Mouse (Mus musculus): ENCODE results near the gene Lif. TPM values are rescaled to one million over a fixed set of nuclear protein-coding genes. Genes with fewer than 3 reads are reported as not detected.

The Lif gene
- polyA plus RNA-seq, 1 experiment: 2.2 TPM

DNA sequence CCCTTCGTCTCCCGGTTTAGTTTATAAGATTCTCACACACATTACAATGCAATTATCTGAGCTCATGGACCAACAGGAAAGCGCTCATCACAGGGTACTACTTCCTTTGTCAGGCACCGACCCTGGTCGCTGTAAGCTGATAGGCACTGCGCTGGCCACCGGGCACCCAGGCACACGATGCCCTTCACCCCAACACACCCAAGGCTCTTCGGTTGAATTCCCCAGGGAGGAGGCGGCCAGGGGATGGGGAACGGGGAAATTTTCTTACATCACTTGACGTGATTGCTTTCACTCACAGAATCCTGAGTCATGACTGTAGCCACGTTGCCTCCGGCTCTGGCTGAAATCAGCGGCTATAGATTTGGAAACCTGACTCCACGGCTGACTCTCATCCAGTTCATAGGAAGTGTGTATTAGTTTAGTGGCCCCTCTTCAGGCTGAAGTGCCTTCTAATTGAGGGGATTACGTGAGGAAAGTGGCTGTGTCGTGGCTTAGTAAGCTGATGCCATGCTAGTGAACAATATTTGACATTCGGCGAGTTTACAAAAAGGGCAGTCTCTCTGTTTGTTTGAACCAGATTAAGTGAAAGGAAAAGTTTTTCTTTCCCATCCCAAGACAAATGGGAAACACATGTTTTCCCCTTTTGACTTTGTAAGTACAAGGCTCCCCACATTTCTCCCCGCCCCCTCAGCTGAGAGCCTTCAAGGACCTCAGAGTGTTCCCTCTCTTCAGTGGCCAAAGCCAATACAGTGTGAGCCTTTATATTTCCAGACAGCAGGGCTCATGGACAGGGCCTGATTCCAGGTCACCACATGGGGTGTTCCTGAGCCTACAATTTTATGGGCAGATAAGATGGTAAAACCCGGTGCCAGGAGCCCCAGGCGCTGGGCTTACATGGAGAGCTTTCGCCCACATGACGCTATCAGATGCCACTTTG, 51.4 kb downstream of the Lif start:
- no peak overlapping the region for H3K27ac ChIP-seq (ENCODE audit: control insufficient read depth, insufficient read depth, low read length)
- DNase-seq: no peak

DNA sequence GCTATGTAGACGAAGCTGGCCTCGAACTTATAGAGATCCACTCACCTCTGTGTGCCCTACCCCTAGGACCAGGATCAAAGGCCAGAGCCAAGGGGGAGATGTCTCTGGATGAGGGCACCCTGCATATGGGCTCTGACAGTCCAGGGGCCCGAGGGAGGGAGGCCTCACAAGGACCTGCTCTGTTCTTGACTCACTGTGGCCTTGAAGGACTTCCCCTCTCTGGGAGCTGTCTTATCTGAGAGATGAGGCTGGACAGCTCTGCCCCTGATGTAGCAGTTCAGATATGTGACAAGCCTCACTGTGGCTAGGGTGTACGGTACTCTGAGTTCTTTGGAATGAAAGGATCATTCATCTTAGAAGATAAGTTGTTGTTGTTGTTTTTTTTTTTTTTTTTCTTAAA, 52.3 kb downstream of the Lif start:
- no peak for TF ChIP-seq CTCF (IDR thresholded peaks at IDR 0.05; ENCODE audit: borderline replicate concordance, control insufficient read depth, extremely low read depth, insufficient read depth, low read length, poor library complexity)
- TF ChIP-seq POLR2A (IDR thresholded peaks at IDR 0.05; ENCODE audit: control insufficient read depth, extremely low read depth, insufficient read depth, low read length, poor library complexity): no peak
- DNase-seq: no peak
- no peaks in the 10 kb centered on the region for H3K27me3 ChIP-seq (ENCODE audit: control insufficient read depth, insufficient read depth, low read length)
- no peaks in the 10 kb centered on the region for H3K4me1 ChIP-seq (replicated peaks; ENCODE audit: control insufficient read depth, insufficient read depth, low read length)
- no peaks in the 10 kb centered on the region for H3K36me3 ChIP-seq (ENCODE audit: control insufficient read depth, insufficient read depth, low read length)
- no peak overlapping the region for H3K4me3 ChIP-seq (ENCODE audit: control insufficient read depth, insufficient read depth, low read length)
- H3K27ac ChIP-seq (ENCODE audit: control insufficient read depth, insufficient read depth, low read length): no peak overlapping the region
- WGBS: 92% methylated on average over 4 of the region's 4 CpGs

More for the DNA sequence above, 51.4 kb downstream of the Lif start:
- H3K4me1 ChIP-seq (replicated peaks; ENCODE audit: control insufficient read depth, insufficient read depth, low read length): no peaks in the 10 kb centered on the region
- WGBS: 87% methylated on average over 25 of the region's 25 CpGs
- H3K36me3 ChIP-seq (ENCODE audit: control insufficient read depth, insufficient read depth, low read length): no peaks in the 10 kb centered on the region
- TF ChIP-seq CTCF (IDR thresholded peaks at IDR 0.05; ENCODE audit: borderline replicate concordance, control insufficient read depth, extremely low read depth, insufficient read depth, low read length, poor library complexity) (no peak), POLR2A (IDR thresholded peaks at IDR 0.05; ENCODE audit: control insufficient read depth, extremely low read depth, insufficient read depth, low read length, poor library complexity) (no peak)
- H3K4me3 ChIP-seq (ENCODE audit: control insufficient read depth, insufficient read depth, low read length): no peak overlapping the region
- H3K27me3 ChIP-seq (ENCODE audit: control insufficient read depth, insufficient read depth, low read length): no peaks in the 10 kb centered on the region

DNA sequence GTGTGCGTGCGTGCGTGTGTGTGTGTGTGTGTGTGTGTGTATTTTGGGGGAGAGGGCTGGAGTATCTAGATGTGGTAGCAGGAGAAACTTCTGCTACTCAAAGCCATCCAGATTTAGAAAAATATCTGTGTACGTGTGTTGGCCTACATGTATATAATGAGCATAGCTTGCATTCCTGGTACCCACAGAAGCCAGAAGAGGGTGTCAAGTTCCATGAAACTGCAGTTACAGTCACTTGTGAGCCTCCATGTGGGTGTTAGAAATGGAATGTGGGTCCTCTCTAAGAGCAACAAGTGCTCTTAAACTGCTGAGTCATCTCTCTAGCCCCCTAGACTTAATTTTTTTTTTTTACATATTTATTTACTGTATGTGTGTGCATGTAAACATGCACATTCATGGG, 53.0 kb downstream of the Lif start:
- no peak for DNase-seq
- TF ChIP-seq CTCF (IDR thresholded peaks at IDR 0.05; ENCODE audit: borderline replicate concordance, control insufficient read depth, extremely low read depth, insufficient read depth, low read length, poor library complexity) (no peak), POLR2A (IDR thresholded peaks at IDR 0.05; ENCODE audit: control insufficient read depth, extremely low read depth, insufficient read depth, low read length, poor library complexity) (no peak)
- 100% methylated on average over 4 of the region's 4 CpGs for WGBS
- H3K4me1 ChIP-seq (replicated peaks; ENCODE audit: control insufficient read depth, insufficient read depth, low read length): no peaks in the 10 kb centered on the region
- no peak overlapping the region for H3K27ac ChIP-seq (ENCODE audit: control insufficient read depth, insufficient read depth, low read length)
- H3K4me3 ChIP-seq (ENCODE audit: control insufficient read depth, insufficient read depth, low read length): no peak overlapping the region
- H3K36me3 ChIP-seq (ENCODE audit: control insufficient read depth, insufficient read depth, low read length): no peaks in the 10 kb centered on the region
- no peaks in the 10 kb centered on the region for H3K27me3 ChIP-seq (ENCODE audit: control insufficient read depth, insufficient read depth, low read length)

DNA sequence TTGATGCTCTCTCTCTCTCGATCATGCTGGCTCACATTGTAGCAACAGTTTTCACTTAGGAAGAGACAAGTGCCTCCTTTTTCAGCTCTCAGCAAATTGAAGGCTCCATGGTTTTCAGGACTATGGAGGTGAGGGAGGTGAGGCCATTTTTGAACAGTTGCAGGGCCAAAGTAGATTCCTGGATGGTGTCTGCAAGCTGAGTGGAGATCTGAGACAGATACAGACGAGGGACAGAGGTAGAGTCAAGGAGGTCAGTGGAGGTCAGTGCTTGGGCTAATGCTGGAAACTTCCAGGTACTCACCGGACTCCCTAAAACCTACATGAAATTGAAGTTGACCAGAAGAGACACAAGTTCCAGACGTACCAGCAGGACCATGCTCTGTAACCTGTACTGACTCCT, 54.8 kb downstream of the Lif start:
- WGBS: 90% methylated on average over 4 of the region's 4 CpGs
- Histone ChIP-seq H3K27ac (ENCODE audit: control insufficient read depth, insufficient read depth, low read length) (no peak overlapping the region), H3K4me1 (replicated peaks; ENCODE audit: control insufficient read depth, insufficient read depth, low read length) (no peaks in the 10 kb centered on the region), H3K27me3 (ENCODE audit: control insufficient read depth, insufficient read depth, low read length) (no peaks in the 10 kb centered on the region), H3K36me3 (ENCODE audit: control insufficient read depth, insufficient read depth, low read length) (no peaks in the 10 kb centered on the region), H3K4me3 (ENCODE audit: control insufficient read depth, insufficient read depth, low read length) (no peak overlapping the region)
- no peak for DNase-seq
- TF ChIP-seq POLR2A (IDR thresholded peaks at IDR 0.05; ENCODE audit: control insufficient read depth, extremely low read depth, insufficient read depth, low read length, poor library complexity) (no peak), CTCF (IDR thresholded peaks at IDR 0.05; ENCODE audit: borderline replicate concordance, control insufficient read depth, extremely low read depth, insufficient read depth, low read length, poor library complexity) (no peak)

DNA sequence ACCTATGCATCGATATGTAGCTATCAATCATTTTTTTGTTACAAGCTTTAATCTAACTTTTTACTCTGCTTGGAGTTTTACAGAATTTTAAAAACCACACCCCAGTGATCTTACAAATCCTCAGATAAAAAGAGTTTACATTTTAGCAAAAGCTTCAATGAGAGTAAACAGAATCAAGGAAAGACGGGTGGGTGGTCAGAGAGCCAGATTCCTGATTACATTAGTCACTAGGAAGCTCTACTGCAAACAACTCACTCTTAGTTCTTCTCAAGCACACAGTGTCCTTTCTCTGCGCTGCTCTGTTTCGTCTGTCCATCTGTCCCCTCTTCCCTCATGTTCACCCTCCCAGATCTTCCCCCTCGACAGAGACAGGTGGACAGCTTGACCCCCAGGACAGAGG, 59.9 kb downstream of the Lif start:
- no peak overlapping the region for H3K27ac ChIP-seq (ENCODE audit: control insufficient read depth, insufficient read depth, low read length)
- no peaks in the 10 kb centered on the region for H3K4me1 ChIP-seq (replicated peaks; ENCODE audit: control insufficient read depth, insufficient read depth, low read length)
- WGBS: 89% methylated on average over 5 of the region's 5 CpGs
- no peak overlapping the region for H3K4me3 ChIP-seq (ENCODE audit: control insufficient read depth, insufficient read depth, low read length)
- no peaks in the 10 kb centered on the region for H3K36me3 ChIP-seq (ENCODE audit: control insufficient read depth, insufficient read depth, low read length)
- no peak for TF ChIP-seq CTCF (IDR thresholded peaks at IDR 0.05; ENCODE audit: borderline replicate concordance, control insufficient read depth, extremely low read depth, insufficient read depth, low read length, poor library complexity)
- no peak for TF ChIP-seq POLR2A (IDR thresholded peaks at IDR 0.05; ENCODE audit: control insufficient read depth, extremely low read depth, insufficient read depth, low read length, poor library complexity)
- no peak for DNase-seq
- H3K27me3 ChIP-seq (ENCODE audit: control insufficient read depth, insufficient read depth, low read length): no peaks in the 10 kb centered on the region

DNA sequence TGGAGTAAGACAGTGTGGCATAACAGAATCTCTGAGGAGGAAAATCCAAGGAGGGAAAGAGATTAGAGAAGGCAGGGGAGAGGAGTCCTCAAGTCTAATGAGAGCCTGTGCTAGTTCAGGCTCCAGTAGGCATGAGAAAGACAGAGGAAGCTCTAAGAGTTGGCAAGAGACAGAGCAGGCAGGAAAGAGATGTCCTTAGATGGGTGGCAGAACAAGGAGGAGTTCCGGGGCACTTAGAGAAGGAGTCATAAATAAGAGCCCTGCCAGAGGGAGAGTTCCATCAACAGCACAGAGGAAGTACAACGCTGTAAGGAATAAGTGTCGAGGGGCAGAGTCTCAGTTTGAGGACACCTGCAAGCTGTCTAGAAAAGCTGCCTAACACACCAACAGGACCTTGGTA, 60.7 kb downstream of the Lif start:
- H3K36me3 ChIP-seq (ENCODE audit: control insufficient read depth, insufficient read depth, low read length): no peaks in the 10 kb centered on the region
- no peaks in the 10 kb centered on the region for H3K4me1 ChIP-seq (replicated peaks; ENCODE audit: control insufficient read depth, insufficient read depth, low read length)
- H3K27ac ChIP-seq (ENCODE audit: control insufficient read depth, insufficient read depth, low read length): no peak overlapping the region
- WGBS: 13% methylated on average over 3 of the region's 3 CpGs
- H3K27me3 ChIP-seq (ENCODE audit: control insufficient read depth, insufficient read depth, low read length): no peaks in the 10 kb centered on the region
- H3K4me3 ChIP-seq (ENCODE audit: control insufficient read depth, insufficient read depth, low read length): no peak overlapping the region
- no peak for DNase-seq
- TF ChIP-seq POLR2A (IDR thresholded peaks at IDR 0.05; ENCODE audit: control insufficient read depth, extremely low read depth, insufficient read depth, low read length, poor library complexity) (no peak), CTCF (IDR thresholded peaks at IDR 0.05; ENCODE audit: borderline replicate concordance, control insufficient read depth, extremely low read depth, insufficient read depth, low read length, poor library complexity) (no peak)
